Mouse (Mus musculus): ENCODE data around the gene Gm9513.

Gene Gm9513

GRCm38 (mm10) chr9:36475338-36475737, at the start of gene Gm9513:
Gene Gm9513, plus strand, starts transcription at chr9:36475638.
- no peak for DNase-seq

- DNase-seq: no peak
These were observed 43.9 kb upstream of the Gm9513 start, which contains the start of gene Gm7257 for GRCm38 (mm10) chr9:36431584-36431983. Gene Gm7257, plus strand, starts transcription at chr9:36431884.

- DNase-seq: no peak
These were observed 40.2 kb upstream of the Gm9513 start for GRCm38 (mm10) chr9:36435051-36435764.

GRCm38 (mm10) chr9:36494501-36495220, 19.2 kb downstream of the Gm9513 start:
- DNase-seq: no peak

- no peak for DNase-seq
These were observed 20.4 kb downstream of the Gm9513 start for GRCm38 (mm10) chr9:36495824-36496223.

GRCm38 (mm10) chr9:36504211-36504610, 28.8 kb downstream of the Gm9513 start:
- no peak for DNase-seq

Data from cerebellum, postnatal 25 days (tissue).